Mouse (Mus musculus) urinary bladder, postnatal 10 days (tissue): ENCODE results near the gene Hlcs.
"Not testable (repeated sequence)": the region's sequence is repeated elsewhere in the genome, so short reads cannot be mapped to it uniquely, and the experiment has no call there.

Source experiments
- DNase-seq: peaks from one replicate; pipeline ENCODE4 v3.0.0; 2022; ENCODE audit warnings: low spot score

The Hlcs gene

DNA sequence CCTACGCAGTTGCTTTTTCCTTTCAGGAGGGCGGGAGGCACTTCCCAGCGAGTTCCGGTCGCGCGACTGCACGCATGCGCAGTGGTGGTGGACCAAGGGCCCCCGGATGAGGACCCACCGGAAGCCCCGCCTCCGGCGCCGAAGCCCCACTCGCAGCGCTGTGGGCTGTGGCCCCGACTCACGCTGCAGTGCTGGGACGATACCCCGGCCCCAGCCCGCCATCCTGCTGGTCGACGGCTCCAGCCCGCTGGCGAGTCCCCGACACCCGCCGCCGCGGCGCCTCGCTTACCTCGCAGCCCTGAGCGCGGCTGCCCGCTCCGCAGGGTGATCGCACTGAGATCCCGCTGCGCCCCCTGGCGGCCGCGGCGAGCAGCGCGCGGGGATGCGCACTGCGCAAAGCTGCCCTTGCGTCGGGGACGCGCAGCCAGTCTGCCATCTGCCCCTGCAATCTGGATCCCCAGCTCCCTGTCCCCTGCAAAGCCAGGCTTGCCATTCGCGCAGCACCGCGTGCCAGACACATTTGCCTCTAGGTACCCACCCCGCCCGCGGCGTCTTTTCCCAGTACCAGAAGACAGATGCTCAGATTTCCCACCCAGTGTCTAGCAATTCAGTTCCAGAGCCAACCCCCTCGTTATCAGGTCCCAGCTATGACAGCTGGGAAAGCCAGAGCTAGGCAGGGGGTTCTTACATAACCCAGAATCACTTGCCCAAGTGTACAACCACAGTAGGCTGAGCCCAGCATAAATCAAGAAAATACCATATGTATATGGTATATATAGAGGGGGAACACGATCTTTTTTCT is at the start of gene Hlcs:
Hlcs (minus strand) TSS at position 343 of the 802 bp plus-strand sequence.
- peak; percentile 97 for DNase-seq

DNA sequence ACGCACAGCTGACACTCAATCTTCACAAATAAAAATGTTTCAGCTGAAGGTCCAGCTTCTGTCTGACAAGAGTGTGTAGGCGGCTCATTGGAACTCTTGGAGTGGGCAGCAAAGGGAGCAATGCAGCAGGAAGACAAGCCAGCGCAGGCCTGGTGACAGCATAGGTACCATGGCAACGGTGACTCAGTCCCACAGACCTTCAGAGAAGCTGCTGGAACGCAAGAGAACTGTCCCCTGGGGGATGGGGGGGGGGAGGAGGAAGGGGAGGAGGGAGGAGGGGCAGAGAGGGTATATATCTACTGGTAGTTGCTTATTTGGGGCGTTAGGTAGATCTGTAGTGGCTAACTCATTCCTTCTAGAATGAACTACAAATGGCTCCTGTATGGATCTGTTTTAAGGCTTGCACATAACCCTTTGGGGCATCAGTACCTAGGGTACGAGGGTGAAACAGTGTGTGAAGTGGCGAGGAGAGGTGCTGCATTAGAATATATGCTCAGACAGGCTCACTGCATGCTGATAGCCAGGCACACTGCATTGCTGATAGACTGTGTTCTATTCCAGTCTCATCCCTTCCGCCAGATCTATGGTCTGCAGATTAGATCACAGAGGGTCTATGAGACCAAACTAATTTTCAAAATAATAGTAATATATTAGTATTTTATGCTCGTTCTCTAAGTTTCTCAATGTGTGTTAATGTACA is 49.0 kb upstream of the Hlcs start:
- DNase-seq, result no peak

DNA sequence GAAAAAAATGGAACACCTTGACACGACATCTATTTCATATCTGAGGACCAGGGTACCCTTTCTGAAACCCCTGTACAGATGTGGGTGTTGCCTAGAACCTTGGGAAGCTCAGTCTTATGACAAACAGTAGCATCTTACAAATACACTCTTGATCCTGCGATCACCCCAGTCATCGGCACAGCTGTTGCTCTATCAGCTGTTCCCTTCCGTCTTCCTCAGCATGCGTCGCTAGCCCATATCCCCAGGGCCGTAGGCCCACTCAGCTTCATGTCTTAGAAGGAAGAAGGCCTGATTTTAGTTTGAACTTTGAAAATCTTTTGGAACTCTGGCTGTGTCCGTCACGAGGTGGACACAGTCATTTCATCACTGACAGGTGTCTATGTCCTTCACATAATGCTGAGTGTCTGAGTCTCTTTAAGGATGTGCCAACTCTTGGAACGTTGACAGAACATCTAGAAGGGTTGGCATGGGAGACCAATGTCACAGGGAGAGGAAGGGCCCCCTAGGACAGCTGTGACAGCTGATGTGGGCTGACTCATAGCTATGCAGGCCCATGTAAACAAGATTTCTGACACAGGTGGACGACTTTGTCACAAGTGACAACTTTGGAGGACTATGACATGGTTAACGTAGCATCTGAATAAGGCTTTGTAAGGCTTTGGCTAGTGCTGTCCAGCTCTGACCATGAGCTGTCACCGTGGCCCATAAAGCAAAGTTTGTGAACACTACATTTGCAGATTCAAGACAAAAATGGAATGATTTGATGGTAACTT is 47.4 kb upstream of the Hlcs start:
- DNase-seq, result no peak

DNA sequence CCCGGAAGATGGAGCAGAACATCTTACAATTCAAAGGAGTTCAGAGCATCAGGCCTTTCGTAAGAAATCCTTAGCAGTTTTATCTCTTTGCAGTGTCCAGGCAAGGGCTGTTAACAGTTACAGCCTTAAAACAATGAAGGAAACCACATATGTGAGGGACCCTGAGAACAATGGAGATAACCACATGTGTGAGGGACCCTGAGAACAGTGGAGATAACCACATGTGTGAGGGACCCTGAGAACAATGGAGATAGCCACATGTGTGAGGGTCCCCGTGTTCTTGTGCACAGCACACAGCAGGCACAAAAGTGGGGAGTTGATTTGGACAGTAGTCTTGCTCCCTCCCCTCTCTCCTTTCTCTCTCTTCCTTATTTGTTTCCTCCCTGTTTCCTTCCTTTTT is 44.7 kb upstream of the Hlcs start:
- no peak for DNase-seq

DNA sequence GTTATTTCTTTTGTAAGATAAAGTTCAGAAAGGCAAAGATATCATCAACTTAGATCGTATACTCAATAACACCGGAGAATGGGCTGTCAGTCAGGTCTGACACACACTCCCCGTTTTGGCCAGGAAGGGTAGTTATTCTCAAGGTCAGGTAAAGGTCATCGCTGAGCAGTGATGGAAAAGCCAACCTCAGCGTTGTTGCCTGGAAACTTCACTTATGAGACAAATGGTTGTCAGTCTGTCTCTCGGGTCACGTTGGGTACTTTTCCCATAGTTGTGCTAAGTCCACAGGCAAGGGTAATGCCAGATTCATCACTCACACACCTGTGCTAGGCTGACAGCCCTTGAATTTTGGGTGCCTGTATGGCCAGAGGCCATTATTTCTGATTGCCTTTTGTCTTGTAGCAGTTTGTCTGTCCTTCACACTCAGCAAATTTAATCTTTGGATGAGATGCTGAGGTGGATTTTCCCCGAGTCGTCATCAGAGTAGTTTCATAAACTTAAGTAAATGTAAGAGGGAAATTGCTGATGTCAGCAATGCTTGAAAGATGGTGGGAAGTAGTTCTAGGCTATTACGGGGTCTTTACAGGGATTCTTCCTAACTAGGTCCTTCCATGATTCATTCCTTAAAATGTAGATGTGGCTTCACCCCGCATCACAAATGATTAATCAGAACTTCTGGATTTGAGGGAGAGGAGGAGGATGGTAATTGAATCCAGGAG is 43.6 kb upstream of the Hlcs start:
- DNase-seq, result no peak

DNA sequence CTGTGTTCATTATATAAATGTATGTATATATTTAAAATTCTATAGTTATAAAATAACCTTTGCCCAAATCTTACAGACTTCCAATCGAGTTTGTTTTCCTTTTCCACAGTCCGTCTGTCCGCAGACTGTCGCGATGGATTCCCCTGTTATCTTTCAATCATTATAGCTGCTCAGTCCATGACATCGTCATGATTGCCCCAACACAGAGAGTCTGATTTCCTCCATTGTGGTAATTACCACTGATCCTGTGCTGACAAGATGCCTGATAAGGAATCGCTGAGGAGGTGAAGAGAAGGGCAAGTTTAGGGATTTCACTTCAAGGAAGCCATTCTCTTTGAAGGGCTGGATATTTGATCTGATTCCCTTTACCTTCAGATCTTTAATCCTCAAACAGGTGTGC is 42.7 kb upstream of the Hlcs start:
- DNase-seq, result no peak

DNA sequence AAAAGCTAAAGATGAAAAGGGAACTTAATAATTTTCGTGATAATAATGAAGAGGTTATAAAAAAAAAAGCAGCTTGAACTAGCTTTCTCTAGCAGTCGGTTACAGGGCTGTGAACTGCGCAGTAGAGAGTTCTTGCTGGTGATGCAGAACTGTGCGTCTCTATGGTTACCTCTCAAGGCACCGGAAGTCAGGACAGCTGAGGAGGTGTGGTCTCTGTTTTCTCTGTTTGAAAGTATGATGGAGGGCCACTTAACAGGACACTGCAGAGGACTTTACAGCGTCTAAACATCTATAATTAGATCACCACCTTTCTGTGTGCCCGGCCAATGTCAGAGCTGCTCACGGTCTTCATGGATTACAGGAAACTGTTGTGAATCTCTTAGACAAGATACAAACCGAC is 41.1 kb upstream of the Hlcs start:
- no peak for DNase-seq

DNA sequence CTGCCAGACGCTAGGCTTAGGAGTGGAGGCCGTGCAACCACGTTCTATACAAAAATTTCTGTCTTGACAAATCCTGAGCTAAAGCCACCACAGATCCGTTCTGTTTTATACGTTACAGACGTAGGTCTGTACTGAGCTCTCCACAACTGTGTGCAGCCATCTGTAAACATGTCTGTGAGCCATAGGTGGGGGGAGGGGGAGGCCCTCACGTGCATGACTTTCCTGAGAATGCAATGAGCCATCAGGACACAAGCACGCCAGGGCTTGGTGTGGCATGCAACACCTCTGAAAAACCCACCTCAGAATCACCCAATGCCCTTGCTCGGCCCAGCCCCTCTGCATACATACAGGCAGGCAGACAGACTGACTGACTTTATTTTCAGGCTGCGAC is 36.9 kb upstream of the Hlcs start:
- DNase-seq, result no peak

DNA sequence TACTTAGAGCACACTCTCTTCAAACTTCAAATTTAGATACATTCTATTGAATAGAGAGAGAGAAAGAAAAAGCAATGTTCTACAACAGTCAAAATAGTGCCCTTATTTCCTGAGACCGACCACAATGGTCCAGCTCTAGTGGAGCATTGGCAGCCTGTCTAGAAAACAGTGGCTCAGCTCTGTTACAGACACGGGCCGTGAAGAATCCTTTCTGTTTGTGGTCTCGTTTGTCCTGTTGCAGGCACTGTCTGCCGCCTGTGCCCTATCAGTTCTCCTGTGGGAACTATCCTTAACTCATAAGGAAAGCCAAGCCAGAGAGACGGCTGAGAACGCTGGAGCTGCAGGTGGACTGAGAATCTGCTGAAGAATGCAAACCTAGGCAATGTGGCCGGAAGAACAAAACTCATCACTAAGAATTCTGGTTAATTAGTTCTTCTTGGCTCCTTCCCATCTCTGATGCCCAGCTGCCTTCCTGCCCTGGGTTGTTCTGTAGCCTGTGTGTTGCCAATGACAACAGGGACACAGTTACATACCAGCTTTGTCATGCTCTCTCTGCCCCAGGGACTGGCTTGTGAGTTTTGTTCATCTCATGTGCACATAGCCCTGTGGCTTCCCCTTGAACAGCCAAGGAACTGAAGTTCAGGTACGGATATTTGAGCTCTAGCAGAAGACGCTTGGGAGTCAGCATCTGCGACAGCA is 36.4 kb upstream of the Hlcs start:
- DNase-seq, result no peak

DNA sequence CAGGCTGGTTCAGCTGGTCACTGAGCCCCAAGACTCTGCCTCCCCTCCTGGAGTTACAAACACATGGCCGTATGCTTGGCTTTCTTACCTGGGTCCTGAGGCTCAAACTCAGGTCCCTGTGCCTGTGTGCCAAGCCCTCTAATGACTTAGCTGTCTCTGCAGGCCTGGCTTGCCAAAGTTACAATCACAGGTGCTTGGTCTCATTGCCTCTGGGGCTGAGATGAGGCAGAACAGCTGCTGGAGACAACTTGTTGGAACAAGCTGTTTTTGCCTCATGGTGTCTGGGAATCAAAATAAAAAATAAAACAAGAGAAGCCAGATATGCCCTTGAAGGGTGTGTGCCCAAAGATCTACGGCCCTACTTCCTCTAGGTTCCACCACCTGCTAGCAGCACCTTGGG is 35.4 kb upstream of the Hlcs start:
- DNase-seq, result no peak

DNA sequence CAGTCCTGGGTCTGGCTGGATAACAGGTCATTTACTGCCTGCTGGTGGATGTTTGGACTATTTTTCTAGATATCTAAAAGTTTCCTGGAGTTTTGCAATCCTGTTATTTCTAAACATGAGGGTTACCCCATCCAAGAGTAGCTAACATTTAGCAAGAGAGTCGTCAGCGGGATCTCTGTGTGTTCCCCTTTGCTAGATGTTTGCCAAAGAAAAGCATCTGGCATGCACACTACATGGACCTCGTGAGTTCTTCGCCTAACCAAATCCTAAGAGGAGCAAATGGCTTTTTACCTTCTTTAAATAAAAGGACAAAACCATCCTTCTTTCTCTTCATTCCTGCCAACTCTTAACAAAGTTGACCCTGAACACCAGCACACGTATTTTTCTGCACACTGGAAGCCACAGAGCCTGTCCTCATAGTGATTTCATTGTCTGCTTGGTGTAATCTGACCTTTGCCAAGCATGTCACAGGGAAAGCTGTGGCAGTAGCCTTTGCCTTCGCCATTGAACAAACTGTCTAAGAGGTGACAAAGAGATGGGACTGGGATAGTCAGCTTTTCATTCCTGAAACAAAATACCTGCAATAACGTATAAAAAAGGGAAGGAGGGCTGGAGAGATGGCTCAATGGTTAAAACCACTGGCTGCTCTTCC is 33.8 kb upstream of the Hlcs start:
- DNase-seq, result no peak

DNA sequence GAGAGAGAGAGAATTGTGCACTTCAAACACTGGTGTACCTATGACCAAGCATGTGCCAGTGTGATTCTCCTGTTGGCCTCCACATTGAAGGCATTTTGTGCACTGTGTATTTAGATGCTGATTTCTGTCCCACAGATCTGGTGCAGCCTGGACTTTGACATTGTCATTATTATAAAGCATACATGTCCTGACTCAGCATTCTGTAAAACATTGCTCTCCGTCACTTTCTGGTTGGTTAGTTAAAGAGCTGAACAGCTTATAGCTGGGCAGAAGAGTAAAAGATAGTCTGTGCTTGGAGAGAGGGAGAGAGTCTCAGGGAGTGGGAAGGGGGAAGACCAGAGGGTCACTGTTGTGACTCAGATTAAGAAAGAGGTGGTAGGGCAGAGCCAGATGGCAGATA is 32.4 kb upstream of the Hlcs start:
- DNase-seq, result no peak

DNA sequence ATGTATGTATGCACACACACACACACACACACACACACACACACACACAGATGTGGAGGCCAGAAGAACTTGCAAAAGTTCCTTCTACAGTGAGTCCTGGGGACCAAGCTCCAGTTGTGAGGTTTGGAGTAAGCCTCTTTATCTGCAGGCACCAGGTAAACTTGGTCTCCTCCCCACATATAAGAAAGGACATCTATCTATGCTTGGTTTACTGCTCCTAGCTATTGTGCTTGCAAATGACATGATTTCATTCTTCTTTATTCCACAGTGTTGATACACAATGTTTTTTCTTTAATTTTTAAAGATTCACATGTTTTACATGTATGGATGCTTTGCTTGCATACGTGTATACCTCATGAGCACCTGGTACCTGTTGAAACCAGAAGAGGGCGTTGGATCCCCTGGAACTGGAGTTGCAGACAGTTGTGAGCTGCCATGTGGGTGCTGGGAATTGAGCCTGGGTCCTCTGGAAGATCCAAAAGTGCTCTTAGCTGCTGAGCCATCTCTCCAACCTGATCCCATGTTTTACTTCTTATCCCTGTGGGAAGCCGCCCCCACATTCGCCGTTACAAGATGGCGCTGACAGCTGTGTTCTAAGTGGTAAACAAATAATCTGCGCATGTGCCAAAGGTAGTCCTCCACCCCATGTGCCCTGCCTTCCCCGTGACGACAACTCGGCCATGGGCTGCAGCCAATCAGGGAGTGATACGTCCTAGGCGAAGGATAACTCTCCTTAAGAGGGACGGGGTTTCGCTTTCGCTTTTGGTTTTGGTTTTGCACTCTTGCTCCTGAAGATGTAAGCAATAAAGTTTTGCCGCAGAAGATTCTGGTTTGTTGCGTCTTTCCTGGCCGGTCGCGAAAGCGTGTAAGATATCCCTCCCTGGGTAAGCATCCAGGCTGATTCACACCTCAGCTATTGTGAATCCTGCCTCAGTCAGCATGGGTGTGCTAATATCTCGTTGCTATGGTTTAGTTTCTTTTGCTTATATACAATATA is 26.1 kb upstream of the Hlcs start:
- DNase-seq, result not testable (repeated sequence)

DNA sequence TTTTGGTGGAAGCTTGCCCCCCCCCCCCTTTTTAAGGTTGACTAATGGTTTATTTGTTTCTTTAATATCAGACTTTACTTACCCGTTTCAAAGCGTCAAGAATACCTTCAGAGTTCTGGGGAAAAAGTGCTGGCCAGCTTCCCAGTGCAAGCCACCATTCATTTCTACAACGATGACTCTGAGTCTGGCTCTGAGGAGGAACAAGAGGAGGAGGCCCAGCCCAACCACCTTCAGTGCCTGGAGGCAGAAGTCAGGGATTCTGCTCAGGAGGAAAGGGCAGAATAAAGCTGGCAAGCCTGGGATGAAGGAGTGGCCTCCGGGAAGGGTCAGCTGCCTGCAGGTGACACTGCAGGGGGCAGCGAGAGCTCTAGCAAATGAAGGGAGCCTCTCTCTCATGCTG is 22.3 kb upstream of the Hlcs start:
- no peak for DNase-seq

DNA sequence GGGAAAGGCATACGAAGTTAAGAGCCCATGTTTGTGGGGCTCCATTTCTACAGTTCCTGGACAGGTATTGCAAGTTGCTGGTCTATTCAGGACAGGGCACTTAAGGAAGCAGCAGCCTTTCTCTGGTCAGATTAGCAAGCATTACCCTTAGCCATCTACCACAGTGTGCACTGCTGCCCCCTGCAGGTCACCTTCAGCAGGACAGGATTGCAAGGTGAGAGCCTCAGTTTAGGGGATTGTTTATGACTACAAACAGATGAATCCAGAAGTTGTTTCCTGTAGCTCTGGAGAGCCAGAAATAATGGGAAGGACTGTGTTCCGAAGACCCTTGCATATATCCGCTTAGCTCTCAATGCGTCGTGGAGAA is 18.5 kb upstream of the Hlcs start:
- DNase-seq, result no peak

DNA sequence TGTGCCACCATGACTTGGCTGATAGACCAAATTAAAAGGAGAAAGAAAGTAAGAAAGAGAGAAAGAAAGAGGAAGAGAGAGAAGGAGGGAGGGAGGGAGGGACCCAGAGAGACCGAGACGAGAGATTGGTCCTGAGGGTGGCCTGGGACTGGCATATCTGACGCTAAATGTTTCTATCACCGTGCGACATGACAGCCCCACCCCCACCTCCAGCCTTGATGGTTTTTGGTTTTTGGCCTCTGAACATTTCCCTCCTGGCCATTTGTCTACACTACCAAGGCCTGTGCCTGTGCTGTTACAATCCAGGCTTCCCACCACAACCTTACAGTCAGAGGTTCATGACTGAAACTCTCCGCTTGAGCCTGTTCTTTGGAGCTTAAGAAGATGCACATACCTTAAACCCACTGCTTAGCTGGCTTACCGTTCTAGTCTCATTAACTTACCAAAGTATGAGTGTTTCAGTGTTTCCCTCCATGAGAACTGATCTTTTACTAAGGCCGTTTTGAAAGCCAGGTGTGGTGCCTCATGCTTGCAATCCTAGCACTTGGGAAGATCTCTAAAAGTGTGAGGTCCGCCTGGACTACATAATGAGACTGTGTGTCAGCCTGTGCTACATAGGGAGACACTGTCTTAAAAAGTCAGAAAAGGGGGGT is 18.0 kb upstream of the Hlcs start:
- DNase-seq, result no peak

DNA sequence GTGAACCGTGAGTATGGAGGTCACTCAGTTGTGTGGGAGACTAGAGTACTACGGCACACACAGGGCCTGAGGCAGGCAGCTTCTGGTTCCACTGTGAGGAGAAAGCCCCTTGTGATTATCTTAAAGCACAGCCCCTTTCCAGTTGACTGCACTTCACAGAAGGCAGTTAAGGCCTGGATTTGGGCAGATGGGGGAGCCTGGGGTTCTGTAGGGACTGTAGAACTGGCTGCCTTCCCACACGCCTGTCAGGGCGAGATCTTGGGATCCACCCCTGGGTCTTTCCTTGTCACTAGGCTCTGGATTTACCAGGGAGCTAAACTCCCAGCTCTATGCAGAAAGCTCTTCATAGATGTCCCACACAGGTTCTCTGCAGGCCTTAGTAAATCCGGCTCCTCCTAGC is 17.1 kb upstream of the Hlcs start:
- DNase-seq, result no peak

DNA sequence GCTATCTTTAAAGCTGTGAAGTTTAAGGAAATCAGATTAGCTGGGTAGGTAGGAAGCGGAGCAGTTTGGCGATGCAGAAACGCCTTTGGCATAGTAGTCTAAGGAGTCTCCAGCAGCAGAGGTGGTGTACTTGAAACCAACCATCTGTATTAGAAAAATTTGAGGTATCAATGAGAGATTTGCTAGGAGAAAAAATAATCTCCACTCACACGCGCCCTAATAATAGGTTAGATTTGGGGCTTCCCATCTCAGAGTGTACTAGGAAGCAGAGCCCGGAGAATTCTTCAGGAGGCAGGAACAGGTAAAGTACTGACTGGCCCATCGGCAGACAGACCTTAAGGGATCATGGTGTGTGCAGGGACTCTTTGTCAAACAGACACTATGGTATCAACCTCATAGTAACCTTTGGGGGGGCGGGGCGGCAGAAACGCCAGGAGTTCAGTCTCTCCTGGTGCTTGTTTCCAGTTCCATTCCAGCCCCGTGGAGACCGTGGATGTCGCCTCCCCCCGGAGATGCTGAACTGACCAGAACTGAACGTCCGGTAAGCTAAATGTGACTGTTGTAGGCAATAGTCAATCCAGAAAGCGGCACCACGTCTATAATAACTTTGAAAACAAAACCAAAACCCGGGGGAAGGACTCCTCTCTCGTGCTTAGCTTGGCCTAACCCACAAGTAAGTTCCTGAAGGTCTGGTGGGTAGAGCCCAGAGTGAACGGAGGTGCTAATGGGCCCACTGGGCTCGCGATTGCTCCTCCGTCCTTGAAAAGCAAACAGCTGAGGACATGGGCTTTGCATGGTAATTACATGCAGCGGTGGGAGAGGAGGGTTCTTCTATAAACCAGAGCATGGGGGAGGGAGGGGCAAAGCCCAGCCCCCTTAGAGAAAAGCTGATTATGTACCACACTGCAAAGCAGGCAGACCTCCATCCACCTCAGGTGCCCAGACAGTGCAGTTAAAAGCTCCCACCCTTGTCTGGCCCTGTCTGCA is 15.8 kb upstream of the Hlcs start:
- no peak for DNase-seq
